In genomic region chr14:75761028-75761805, GRCm38 (mm10) we compare ENCODE assay signal across 8 mouse cellular contexts. TPM values are rescaled to one million over a fixed set of nuclear protein-coding genes. Genes with fewer than 3 reads are reported as not detected.
DNase-seq lines count a peak whose midpoint lies in the region; ATAC-seq lines count a peak whose summit lies in the region.

No protein-coding gene starts in this region.

- 0 out of 2 replicates have a peak, but pooled peaks cover 3% of the 10 kb centered on the region for H3K36me3 ChIP-seq in intestine, embryonic 16.5 days (ENCODE audit: control insufficient read depth, insufficient read depth, low read length)

- no peak overlapping the region for H3K4me2 ChIP-seq in intestine, embryonic 16.5 days (ENCODE audit: low read depth, low read length)

- H3K4me1 ChIP-seq in intestine, embryonic 16.5 days (ENCODE audit: control insufficient read depth, insufficient read depth, low read length) = no peaks in the 10 kb centered on the region

- DNase-seq in frontal cortex, postnatal 36 days (ENCODE audit: low spot score in 2 of 2) = peak; percentile 22 to 65
- DNase-seq in frontal cortex, postnatal 10 days (ENCODE audit: low spot score in 2 of 2) = no peak
- DNase-seq in 3T3-L1 (ENCODE audit: low read depth, low spot score) (peak; percentile 81), NIH3T3 (ENCODE audit: low read depth) (peak; percentile 80)
- DNase-seq in embryo, embryonic 11.5 days (ENCODE audit: low read depth, low spot score) = peak; percentile 45
- DNase-seq in lung, postnatal 14 days = peak; percentile 57
- peak; percentile 22 to 55 for DNase-seq in thymus, postnatal 10 days (ENCODE audit: low spot score in 2 of 2)

- no peak overlapping the region for H3K4me3 ChIP-seq in intestine, embryonic 16.5 days (ENCODE audit: low read length)

- H3K27ac ChIP-seq in intestine, embryonic 16.5 days (ENCODE audit: low read length) = no peak overlapping the region

- no peaks in the 10 kb centered on the region for H3K27me3 ChIP-seq in intestine, embryonic 16.5 days (replicated peaks; ENCODE audit: control insufficient read depth, insufficient read depth, low read length)

- no peak overlapping the region for H3K9ac ChIP-seq in intestine, embryonic 16.5 days (ENCODE audit: low read depth, low read length)

- WGBS in intestine, embryonic 16.5 days = 62% methylated on average over 10 of the region's 10 CpGs

- ATAC-seq in intestine, embryonic 16.5 days = peak; percentile 67; the same call in 1 of the 2 replicates

- no peaks in the 10 kb centered on the region for H3K9me3 ChIP-seq in intestine, embryonic 16.5 days (ENCODE audit: control insufficient read depth, low read length)

RNA-seq across cellular contexts. Expression of gene Cog3, which starts 6.9 kb away (rescaled TPM):
- polyA plus RNA-seq in intestine, embryonic 16.5 days (2015; fragmentation: Nextera tagmentation; extraction: Ambion mirVana) = 16.5 TPM in 2 replicates

RNA-seq across cellular contexts. Expression of gene Slc25a30, which starts 25.6 kb away (rescaled TPM):
- 2.1 and 2.4 TPM in 2 replicates for polyA plus RNA-seq in intestine, embryonic 16.5 days (2015; fragmentation: Nextera tagmentation; extraction: Ambion mirVana)

Comparison
In these comparisons a context has a peak if more than half of its experiments do, and no peak if none do; other contexts are left out.
1. DNase-seq: peak in frontal cortex, postnatal 36 days (2 of 2), 3T3-L1 (single experiment), NIH3T3 (single experiment), embryo, embryonic 11.5 days (single experiment), lung, postnatal 14 days (single experiment) and thymus, postnatal 10 days (2 of 2); none in frontal cortex, postnatal 10 days (0 of 2).